Mouse (Mus musculus) forebrain, postnatal 0 days (tissue): ENCODE measurements around the gene Slc12a3. TPM values are rescaled to one million over a fixed set of nuclear protein-coding genes. Genes with fewer than 3 reads are reported as not detected.

Source experiments
- ATAC-seq: fragments of 200-750 bp; cut with Nextera tagmentation; 2 replicates; pipeline ENCODE4 v1.8.0; 2017; ENCODE audit warnings: mild to moderate bottlenecking, moderate library complexity
- DNase-seq: peaks from one replicate; pipeline ENCODE4 v3.0.0-alpha.2; 2015
- H3K27ac ChIP-seq: fragments of 300-500 bp; sonication (generic); 2 replicates; pipeline ENCODE4 v1.5.1; 2014; ENCODE audit warnings: low read depth, mild to moderate bottlenecking, antibody characterized with exemption, low read length, moderate library complexity, mixed read lengths
- H3K27me3 ChIP-seq: fragments of 300-500 bp; sonication (generic); 2 replicates; pipeline ENCODE4 v1.6.1; 2014; ENCODE audit warnings: mild to moderate bottlenecking, low read length, mixed read lengths; ENCODE audit not compliant: insufficient read depth
- H3K36me3 ChIP-seq: fragments of 300-500 bp; sonication (generic); 2 replicates; pipeline ENCODE4 v1.6.1; 2014; ENCODE audit warnings: mild to moderate bottlenecking, moderate library complexity; ENCODE audit not compliant: insufficient read depth
- H3K4me1 ChIP-seq: fragments of 300-500 bp; sonication (generic); 2 replicates; pipeline ENCODE4 v1.6.1; 2014; ENCODE audit warnings: antibody characterized with exemption; ENCODE audit not compliant: insufficient read depth
- H3K4me2 ChIP-seq: fragments of 300-500 bp; sonication (generic); 2 replicates; pipeline ENCODE4 v1.6.1; 2014; ENCODE audit warnings: low read depth, mild to moderate bottlenecking, moderate library complexity
- H3K4me3 ChIP-seq: fragments of 300-500 bp; sonication (generic); 2 replicates; pipeline ENCODE4 v1.5.1; 2014; ENCODE audit warnings: low read depth, low read length, mixed read lengths
- H3K9ac ChIP-seq: fragments of 300-500 bp; sonication (generic); 2 replicates; pipeline ENCODE4 v1.6.1; 2014; ENCODE audit warnings: mild to moderate bottlenecking
- H3K9me3 ChIP-seq: fragments of 300-500 bp; sonication (generic); 2 replicates; pipeline ENCODE4 v1.6.1; 2016; ENCODE audit warnings: low read length
- CTCF ChIP-seq: sonication (generic); IDR thresholded peaks from 2 replicates; pipeline ENCODE4 v1.5.1; 2016; ENCODE audit warnings: antibody characterized with exemption, control low read depth, low read depth
- WGBS: fragments of 180-500 bp; shearing (Covaris S2); extraction: QIAGEN DNeasy Blood & Tissue Kit; methylation state at CpG from one replicate; pipeline ENCODE4 v1.1.7; 2014; 5-methylcytosine and 5-hydroxymethylcytosine counted together
- polyA plus RNA-seq: library from polyadenylated mRNA; unstranded; fragments of >200 nt; fragmentation: Nextera tagmentation; extraction: Ambion mirVana; gene quantifications from 2 replicates; pipeline ENCODE4 v1.2.1, GENCODE M21; 2015
- total RNA-seq: library from RNA; depleted of rRNA; stranded (reverse); fragments of >200 nt; gene quantifications from 2 replicates; pipeline ENCODE4 v1.2.3, GENCODE M21; 2014

Gene Slc12a3
- total and polyA plus RNA-seq, 2 experiments from 2014 or later = 0.12 to 0.29 TPM

- no peak for DNase-seq
- Histone ChIP-seq H3K27me3 (no peaks in the 10 kb centered on the region), H3K36me3 (no peaks in the 10 kb centered on the region), H3K4me1 (no peaks in the 10 kb centered on the region), H3K9me3 (no peaks in the 10 kb centered on the region), H3K27ac (no peak overlapping the region), H3K9ac (no peak overlapping the region), H3K4me3 (no peak overlapping the region), H3K4me2 (no peak overlapping the region)
- WGBS = 90% methylated on average over 13 of the region's 13 CpGs
- TF ChIP-seq CTCF = no peak
- no peak for ATAC-seq
These were observed 17.3 kb downstream of the Slc12a3 start for GRCm38 (mm10) chr8:94346264-94346663.

- H3K4me1 ChIP-seq = no peaks in the 10 kb centered on the region
- 76% methylated on average over 9 of the region's 9 CpGs for WGBS
- H3K9ac ChIP-seq = no peak overlapping the region
These were observed 19.4 kb downstream of the Slc12a3 start for GRCm38 (mm10) chr8:94348425-94348824.

GRCm38 (mm10) chr8:94354069-94354531 lies 25.1 kb downstream of the Slc12a3 start:
- Histone ChIP-seq H3K4me2 (no peak overlapping the region), H3K4me1 (no peaks in the 10 kb centered on the region), H3K9ac (no peak overlapping the region), H3K36me3 (no peaks in the 10 kb centered on the region), H3K9me3 (no peaks in the 10 kb centered on the region), H3K4me3 (no peak overlapping the region), H3K27me3 (no peaks in the 10 kb centered on the region), H3K27ac (no peak overlapping the region)
- TF ChIP-seq CTCF = no peak
- ATAC-seq = no peak
- 86% methylated on average over 7 of the region's 7 CpGs for WGBS
- DNase-seq = no peak

More at GRCm38 (mm10) chr8:94348425-94348824, 19.4 kb downstream of the Slc12a3 start:
- TF ChIP-seq CTCF = no peak
- ATAC-seq (no peak), DNase-seq (no peak)
- no peak overlapping the region for H3K4me3 ChIP-seq
- no peak overlapping the region for H3K4me2 ChIP-seq
- H3K27me3 ChIP-seq = no peaks in the 10 kb centered on the region
- no peaks in the 10 kb centered on the region for H3K9me3 ChIP-seq
- no peak overlapping the region for H3K27ac ChIP-seq
- no peaks in the 10 kb centered on the region for H3K36me3 ChIP-seq

GRCm38 (mm10) chr8:94354571-94354970 lies 25.6 kb downstream of the Slc12a3 start:
- no peak for DNase-seq
- TF ChIP-seq CTCF = no peak
- 85% methylated on average over 4 of the region's 4 CpGs for WGBS

DNA sequence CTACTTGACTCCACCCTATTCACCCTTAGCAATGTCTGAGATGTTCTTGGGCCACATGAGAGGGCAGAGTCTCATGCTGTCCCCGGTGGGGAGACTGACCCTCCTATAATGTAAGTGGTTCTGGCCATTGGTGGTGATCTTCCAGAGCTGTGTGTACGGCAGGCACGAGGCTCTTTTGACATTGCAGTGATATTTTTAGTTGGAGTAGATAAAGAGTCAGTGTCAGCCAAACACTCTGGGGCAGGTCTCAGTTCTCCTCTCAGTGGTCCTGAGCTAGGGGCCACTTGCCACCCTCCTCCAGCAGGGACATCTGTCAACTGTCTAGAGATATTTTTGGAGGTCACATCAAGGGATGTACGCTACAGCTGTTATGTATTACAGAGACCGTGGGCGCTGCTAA lies 28.2 kb downstream of the Slc12a3 start:
- Histone ChIP-seq H3K4me2 (no peak overlapping the region), H3K27me3 (no peaks in the 10 kb centered on the region), H3K9ac (no peak overlapping the region), H3K36me3 (no peaks in the 10 kb centered on the region), H3K4me3 (no peak overlapping the region), H3K4me1 (no peaks in the 10 kb centered on the region), H3K9me3 (no peaks in the 10 kb centered on the region), H3K27ac (no peak overlapping the region)
- WGBS = 89% methylated on average over 6 of the region's 6 CpGs
- ATAC-seq (no peak), DNase-seq (no peak)
- TF ChIP-seq CTCF = no peak

More at GRCm38 (mm10) chr8:94354571-94354970, 25.6 kb downstream of the Slc12a3 start:
- H3K4me1 ChIP-seq = no peaks in the 10 kb centered on the region
- no peak overlapping the region for H3K9ac ChIP-seq
- no peak overlapping the region for H3K27ac ChIP-seq
- H3K36me3 ChIP-seq = no peaks in the 10 kb centered on the region
- H3K4me2 ChIP-seq = no peak overlapping the region
- no peaks in the 10 kb centered on the region for H3K9me3 ChIP-seq
- no peak for ATAC-seq
- H3K27me3 ChIP-seq = no peaks in the 10 kb centered on the region
- no peak overlapping the region for H3K4me3 ChIP-seq

GRCm38 (mm10) chr8:94358541-94358940 lies 29.5 kb downstream of the Slc12a3 start:
- ATAC-seq (0 out of 2 replicates have a peak, but pooled peaks have one; percentile 32), DNase-seq (peak; percentile 55)
- no peak for TF ChIP-seq CTCF
- no peaks in the 10 kb centered on the region for H3K36me3 ChIP-seq
- no peak overlapping the region for H3K9ac ChIP-seq
- no peaks in the 10 kb centered on the region for H3K4me1 ChIP-seq
- H3K9me3 ChIP-seq = no peaks in the 10 kb centered on the region
- H3K27ac ChIP-seq = no peak overlapping the region
- H3K4me2 ChIP-seq = no peak overlapping the region
- H3K27me3 ChIP-seq = no peaks in the 10 kb centered on the region
- WGBS = 57% methylated on average over 5 of the region's 5 CpGs
- H3K4me3 ChIP-seq = no peak overlapping the region

DNA sequence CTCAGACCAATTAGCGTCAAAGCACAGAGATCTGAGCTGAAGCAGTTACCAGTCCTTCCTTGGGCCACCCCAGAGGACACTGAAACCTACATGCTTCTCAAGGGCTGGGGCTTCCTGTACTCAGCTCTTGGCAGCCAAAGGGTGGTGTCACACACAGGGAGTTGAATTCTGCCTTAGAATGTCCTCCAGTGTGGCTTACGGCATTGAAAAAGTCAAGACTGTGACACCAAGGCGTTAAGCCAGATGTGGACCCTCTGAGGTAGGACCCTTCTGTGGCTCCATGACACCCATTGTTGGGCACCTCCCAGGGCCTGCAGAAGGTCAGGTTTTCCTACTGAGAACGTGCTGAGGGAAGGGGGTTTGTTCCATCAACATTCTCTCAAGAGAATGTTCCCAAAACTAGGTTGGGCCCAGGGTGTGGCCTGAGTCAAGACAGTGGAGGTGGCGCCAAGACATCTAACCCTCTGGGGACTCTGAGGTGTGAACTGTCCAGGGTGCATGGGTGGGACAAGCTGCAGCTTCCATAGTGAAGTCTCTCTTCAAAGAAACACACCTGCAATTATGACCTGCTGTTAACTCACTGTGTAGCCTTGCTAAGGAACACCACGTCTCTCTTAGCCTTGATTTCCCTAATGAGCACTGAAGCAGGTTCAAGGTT lies 32.9 kb downstream of the Slc12a3 start:
- no peak for ATAC-seq
- Histone ChIP-seq H3K4me2 (no peak overlapping the region), H3K9me3 (no peaks in the 10 kb centered on the region), H3K27ac (no peak overlapping the region), H3K27me3 (no peaks in the 10 kb centered on the region), H3K4me3 (no peak overlapping the region), H3K9ac (no peak overlapping the region), H3K36me3 (no peaks in the 10 kb centered on the region), H3K4me1 (no peaks in the 10 kb centered on the region)
- no peak for DNase-seq
- WGBS = 86% methylated on average over 6 of the region's 6 CpGs
- TF ChIP-seq CTCF = no peak
